Mouse (Mus musculus): ENCODE measurements at regions not wholly inside any gene's neighbourhood (a gene's known extent, or its start where the extent isn't known, plus 50 kb on each side); places are given as distances from the start of the nearest gene placed in this dataset.

GRCm38 (mm10) chr8:102575523-102575922 is 209.9 kb downstream of the Cdh11 start:
- DNase-seq: no peak

DNA sequence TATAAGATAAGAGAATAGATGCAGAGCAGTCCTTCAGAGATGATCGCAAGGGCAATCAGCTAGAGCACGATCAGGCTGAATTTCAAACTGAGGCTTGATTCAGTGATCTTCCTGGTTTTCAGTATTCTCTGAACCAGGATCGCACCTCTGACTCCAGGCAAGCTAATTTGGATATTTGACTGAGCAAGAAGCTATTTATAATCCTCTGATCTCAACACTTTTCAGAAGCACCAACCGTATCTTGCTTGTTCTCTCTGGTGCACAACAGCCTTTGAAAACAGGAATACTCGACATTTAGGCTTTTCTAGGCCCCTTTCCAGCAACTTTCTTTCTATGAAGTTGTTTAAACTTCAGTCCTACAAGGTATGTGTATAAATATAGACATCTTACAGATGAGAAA is 217.7 kb downstream of the Cdh11 start:
- DNase-seq: no peak

DNA sequence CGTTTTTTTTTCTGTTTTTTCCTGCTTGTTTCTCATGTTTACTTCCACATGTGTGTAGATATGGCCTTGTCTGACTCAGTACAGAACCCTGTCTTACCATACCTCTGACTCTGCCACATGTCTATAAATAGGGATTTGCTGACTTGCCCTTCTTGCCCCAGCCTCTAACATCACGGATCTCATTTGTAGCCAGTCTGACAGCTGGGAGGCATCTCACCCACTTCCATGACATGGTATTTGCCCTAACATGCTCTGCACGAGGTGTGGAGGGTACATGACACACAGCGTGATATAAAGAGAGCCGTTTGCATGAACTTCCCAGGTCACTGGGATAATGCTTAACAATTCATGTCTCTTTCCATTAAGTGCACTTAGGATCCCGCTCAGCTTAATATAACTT is 231.2 kb downstream of the Cdh11 start:
- no peak for DNase-seq

DNA sequence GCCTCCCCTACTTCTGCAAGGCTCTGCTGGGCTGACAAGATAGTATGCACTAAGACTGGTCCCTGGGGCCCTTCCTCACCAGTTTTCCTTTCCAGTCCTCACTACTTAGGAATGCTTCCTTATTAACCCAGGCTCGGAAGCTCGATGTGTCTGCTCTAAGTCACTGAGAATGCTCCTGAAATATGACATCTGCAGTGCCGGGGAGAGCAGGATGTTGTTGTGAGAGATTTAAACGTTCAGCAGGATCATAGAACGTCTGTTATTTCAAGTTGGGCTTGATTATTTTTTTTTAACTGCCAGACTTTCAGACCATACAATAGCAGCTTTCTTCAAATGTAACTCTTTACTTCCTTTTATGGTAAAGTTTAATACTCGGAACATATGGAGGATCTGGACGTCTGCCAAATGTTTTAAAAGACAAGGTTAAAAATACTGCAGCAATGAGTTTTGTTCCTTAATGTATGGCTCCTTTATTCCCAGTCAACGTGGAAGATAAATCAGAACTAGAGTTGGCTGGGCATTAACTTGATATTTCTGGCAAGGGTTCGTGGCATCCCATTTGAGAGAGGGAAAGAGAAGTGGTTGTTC is 232.0 kb downstream of the Cdh11 start:
- no peak for DNase-seq

GRCm38 (mm10) chr8:102538886-102539285 is 246.6 kb downstream of the Cdh11 start:
- no peak for DNase-seq

- DNase-seq: no peak
Observed at GRCm38 (mm10) chr8:102538068-102538467, 247.4 kb downstream of the Cdh11 start.

GRCm38 (mm10) chr8:102518446-102518845 is 267.0 kb downstream of the Cdh11 start:
- DNase-seq: no peak

GRCm38 (mm10) chr8:102515748-102516147 is 269.7 kb downstream of the Cdh11 start:
- peak; percentile 1 for DNase-seq

DNA sequence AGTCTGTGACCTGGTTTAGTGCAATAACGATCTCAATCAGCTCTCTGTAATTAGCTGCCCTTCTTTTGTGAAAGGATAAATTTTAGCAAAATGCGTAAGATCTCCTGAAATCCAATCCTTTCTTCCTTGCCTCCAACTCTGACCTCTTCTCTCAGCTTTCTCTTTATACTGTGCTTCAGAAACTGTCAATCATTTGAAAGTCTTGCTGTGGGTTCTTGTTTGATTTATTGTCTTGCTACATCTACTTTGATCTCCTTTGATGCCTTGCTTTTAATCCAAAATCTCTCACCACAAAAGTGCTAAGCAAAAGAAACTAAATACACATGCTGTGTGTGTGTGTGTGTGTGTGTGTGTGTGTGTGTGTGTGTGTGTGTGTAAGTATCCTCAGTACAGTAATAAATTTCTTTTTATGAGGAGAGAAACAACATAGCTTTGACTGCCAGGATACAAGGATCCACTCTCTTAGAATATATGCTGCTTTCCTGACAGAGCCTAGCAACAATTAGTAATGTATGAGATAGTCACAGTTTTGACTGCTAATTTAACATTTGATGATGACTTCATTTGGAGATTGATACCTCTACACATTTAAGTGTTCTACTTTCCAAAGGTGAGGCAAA is 270.5 kb downstream of the Cdh11 start:
- no peak for DNase-seq

GRCm38 (mm10) chr8:102500751-102501150 is 284.7 kb downstream of the Cdh11 start:
- DNase-seq: no peak

DNA sequence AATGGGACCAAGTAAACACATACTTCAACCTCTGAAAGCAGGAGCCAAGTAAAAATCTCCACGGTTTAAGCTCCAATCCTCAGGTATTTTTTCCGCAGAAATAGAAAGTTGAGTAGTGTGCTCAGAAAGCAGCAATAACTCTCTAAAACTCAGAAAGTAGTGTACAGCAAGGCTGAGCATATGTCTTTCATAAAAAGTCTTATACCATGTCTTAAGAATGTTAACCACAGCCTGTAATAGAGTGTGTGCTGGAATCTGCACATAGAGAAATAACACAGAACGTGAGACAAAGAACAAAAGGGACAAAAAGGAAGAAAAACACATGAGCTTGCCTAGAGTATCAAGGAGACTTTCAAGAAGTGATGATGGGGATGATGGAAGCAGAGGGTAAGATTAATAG is 285.2 kb downstream of the Cdh11 start:
- no peak for DNase-seq

- DNase-seq: no peak
Observed at GRCm38 (mm10) chr8:102499091-102499490, 286.4 kb downstream of the Cdh11 start.

DNA sequence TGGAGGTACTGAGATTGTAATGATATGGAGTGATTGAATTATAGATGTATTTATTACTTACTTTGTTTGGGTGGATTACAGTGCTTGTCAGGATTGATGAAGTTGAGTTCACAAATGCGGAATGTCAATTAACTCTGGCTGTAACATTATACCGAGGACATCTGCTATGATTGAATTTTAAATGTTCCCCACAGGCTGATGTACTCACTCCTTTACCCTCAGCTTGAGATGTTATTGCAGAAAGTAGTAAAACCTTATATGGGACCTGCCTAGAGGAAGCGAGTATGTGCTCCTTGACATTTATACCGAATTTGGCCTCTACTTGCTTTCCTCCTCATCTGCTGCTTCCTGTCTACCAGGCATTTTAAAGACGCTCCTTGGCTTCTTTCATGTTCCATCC is 288.3 kb downstream of the Cdh11 start:
- DNase-seq: no peak

DNA sequence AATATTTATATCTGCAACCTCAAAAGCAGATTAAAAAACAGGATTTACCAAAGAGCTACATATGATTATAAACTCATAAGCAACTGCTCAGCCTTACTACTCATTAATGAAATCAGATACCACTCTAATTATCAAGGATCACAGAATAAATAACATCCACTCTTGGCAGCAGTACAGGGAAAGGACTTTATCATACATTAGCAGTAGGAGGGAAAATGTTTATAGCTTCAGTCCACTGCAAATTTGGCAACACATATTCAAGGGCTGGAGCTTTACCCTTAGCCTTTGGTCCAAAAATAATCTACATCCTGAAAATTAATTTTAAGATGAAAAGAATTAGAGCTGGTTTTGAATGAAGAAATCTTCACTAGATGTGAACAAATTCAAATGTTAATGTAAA is 288.7 kb downstream of the Cdh11 start:
- no peak for DNase-seq

DNA sequence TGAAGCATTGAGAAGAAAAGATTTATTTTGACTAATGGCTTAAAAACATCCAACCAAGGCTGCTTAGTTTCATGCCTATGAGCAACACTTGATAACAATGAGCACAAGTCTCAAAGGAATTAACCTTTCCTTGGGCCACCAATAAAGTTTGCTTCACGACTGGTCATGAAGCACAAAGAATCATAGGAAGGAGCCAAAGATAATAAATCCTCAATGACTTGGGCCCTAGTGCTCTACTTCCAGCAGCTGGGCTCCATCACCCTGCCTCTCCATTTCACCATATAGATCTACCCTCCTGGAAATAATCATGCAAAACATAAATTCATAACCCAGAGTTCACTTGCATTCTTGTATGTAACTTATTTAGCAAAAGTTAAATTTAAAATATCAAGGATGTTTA is 289.4 kb downstream of the Cdh11 start:
- DNase-seq: no peak

GRCm38 (mm10) chr8:102491015-102491414 is 294.4 kb downstream of the Cdh11 start:
- DNase-seq: no peak

GRCm38 (mm10) chr8:102488284-102488683 is 297.2 kb downstream of the Cdh11 start:
- no peak for DNase-seq

GRCm38 (mm10) chr8:102487796-102488195 is 297.6 kb downstream of the Cdh11 start:
- no peak for DNase-seq

DNA sequence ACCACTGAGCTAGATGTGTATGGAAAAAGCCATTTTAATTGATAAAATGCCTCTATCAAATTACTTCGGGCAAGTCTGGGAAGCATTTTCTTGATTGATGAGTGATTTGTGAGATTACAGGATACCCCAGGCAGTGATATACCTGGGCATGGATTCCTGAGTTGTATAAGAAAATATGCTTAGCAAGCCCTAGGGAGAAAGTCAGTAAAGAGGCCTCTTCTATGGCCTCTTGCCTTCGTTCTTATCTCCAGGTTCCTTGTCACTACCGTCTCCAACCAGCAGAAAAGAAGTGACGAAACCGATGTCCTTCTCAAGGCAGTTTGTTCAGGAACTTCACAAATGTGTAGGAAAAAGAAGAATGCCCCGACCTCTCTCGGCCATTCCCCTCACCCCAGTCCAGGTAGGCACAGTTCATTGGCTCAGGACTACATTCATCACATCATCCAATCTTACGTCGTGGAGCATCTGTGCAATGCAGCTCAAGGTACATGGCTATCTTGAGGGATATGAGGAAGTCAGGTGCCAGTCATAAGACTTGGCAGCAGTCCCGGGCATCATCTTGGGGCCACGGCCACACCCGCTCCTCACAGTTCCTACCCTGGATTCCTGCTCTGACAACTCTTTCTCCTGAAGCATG is 310.2 kb downstream of the Cdh11 start:
- no peak for DNase-seq

DNA sequence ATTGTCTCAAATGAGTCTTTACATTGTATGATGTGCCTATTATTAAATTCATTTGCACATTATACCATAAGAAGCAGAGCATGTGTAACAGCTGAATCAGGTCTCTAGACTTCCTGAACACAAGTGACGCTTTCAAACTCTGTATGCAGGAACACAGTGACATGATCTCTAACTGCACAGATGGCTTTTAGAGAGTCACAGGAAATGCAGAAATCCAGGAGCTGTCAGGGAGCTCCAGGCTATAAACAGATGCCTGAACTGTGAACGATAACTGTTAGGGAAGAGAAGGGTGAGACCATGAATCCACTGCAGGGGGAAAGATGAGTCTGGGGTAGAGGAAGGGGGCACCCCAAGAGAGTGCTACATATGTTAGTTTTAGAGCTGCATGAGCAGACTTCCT is 311.2 kb downstream of the Cdh11 start:
- DNase-seq: no peak

DNA sequence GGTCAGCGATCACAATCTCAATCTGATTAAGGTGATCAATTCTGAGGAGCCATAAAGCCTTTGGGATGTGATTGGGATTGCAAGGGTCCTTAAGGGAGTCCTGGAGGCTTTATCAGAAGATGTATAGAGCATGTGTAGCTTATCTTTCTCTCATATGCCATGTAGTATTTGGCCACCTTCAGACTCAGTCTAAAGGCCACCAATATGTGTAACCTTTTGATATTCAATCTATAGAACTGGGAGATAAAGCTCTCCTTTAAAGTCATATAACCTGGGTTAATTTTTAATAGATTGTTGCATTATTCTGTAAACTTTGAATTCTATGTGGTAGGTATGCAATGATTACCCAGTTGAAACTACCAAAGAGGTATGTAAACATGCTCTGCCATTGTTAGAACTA is 314.1 kb downstream of the Cdh11 start:
- DNase-seq: no peak

DNA sequence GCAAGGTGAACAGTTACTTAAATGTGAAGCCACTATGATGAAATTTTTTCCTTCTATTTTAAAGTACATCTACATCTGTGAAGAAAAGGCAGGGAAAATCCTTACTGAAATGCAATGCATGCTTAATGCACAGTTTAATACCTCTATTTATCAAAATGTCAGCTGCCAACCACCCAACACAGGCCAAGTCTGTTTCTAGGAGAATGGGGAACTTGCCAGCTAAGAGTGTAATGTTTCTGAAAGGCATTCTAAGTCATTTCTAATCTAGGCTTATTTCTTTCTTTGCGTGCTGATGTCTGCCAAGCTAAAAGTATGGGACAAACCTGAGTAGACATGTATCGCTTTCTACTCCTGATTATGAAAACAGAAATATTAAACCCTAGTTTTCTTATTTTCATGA is 322.8 kb downstream of the Cdh11 start:
- no peak for DNase-seq

DNA sequence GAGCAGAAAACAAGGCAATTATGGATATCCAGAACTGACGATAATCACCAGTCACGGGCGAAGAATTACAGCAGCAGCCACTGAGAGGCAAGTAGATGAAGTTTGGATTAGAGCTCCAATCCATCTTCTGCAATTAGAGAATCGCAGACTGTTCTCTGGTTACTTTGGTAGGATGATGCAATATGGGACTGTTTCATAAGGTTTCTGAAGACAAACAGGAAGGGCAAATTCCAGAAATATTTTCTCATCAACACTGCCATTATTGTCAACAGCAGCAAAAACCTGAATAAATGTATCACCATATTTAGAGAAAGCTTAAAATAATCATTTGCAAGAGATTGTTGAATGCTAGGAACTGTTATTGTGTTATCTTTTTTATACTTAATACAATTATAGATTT is 342.4 kb downstream of the Cdh11 start:
- no peak for DNase-seq

DNA sequence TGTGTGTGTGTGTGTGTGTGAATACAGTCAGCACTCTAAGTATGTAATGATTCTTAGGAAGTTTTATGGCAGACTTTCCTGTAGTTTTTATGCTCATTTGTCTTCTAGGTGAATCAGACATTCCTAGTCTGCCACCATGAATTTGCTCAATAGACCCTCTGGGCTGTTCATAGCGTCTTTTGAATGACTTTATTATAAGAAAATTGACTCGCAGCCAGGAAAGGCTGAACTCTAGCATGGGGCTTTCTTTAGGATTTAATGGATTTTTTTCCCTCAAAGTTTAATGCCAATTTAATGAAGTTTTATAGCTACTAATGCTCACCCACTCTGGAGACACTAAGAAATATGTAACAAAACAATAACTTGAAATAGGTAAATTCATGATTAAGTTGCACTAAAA is 363.6 kb downstream of the Cdh11 start:
- no peak for DNase-seq

GRCm38 (mm10) chr8:102414931-102415330 is 370.5 kb downstream of the Cdh11 start:
- DNase-seq: no peak
